Mouse (Mus musculus) ES-Bruce4 (cell line): Measurements from ENCODE around the gene Dhx9. TPM values are rescaled to one million over a fixed set of nuclear protein-coding genes. Genes with fewer than 3 reads are reported as not detected.
"Not testable (repeated sequence)": the region's sequence is repeated elsewhere in the genome, so short reads cannot be mapped to it uniquely, and the experiment has no call there.

ENCODE experiments used
- H3K27ac ChIP-seq: 2 replicates; pipeline ENCODE4 v1.5.1; 2012; ENCODE audit warnings: low read length, inconsistent platforms; ENCODE audit not compliant: insufficient read depth
- H3K27me3 ChIP-seq: 2 replicates; pipeline ENCODE4 v1.6.1; 2012; ENCODE audit warnings: mild to moderate bottlenecking, low read length, inconsistent platforms; ENCODE audit not compliant: control insufficient read depth, poor library complexity, insufficient read depth, severe bottlenecking
- H3K36me3 ChIP-seq: 2 replicates; pipeline ENCODE4 v1.6.1; 2012; ENCODE audit warnings: inconsistent platforms, mild to moderate bottlenecking, low read length, moderate library complexity; ENCODE audit not compliant: control insufficient read depth, poor library complexity, insufficient read depth, severe bottlenecking
- H3K4me1 ChIP-seq: one replicate; pipeline ENCODE4 v1.8.1; 2011; ENCODE audit warnings: low read length; ENCODE audit not compliant: control insufficient read depth, insufficient read depth
- H3K4me3 ChIP-seq: 2 replicates; pipeline ENCODE4 v1.5.1; 2011; ENCODE audit warnings: low read depth, mild to moderate bottlenecking, low read length
- H3K9ac ChIP-seq: 2 replicates; pipeline ENCODE4 v1.6.1; 2012; ENCODE audit warnings: low read depth, mild to moderate bottlenecking, inconsistent platforms; ENCODE audit not compliant: poor library complexity, severe bottlenecking
- H3K9me3 ChIP-seq: replicated peaks from 2 replicates; pipeline ENCODE4 v1.6.1; 2012; ENCODE audit warnings: mild to moderate bottlenecking, low read length, inconsistent platforms; ENCODE audit not compliant: control insufficient read depth, poor library complexity, insufficient read depth, severe bottlenecking
- CTCF ChIP-seq: IDR thresholded peaks from one replicate; pipeline ENCODE4 v1.8.1; 2011; ENCODE audit warnings: low read depth, low read length
- EP300 ChIP-seq: IDR thresholded peaks from 2 replicates; pipeline ENCODE4 v1.6.1; 2011; ENCODE audit warnings: low read depth, low read length; ENCODE audit not compliant: insufficient read depth
- POLR2A ChIP-seq: IDR thresholded peaks from one replicate; pipeline ENCODE4 v1.8.1; 2011; ENCODE audit warnings: low read length; ENCODE audit not compliant: insufficient read depth
- polyA plus RNA-seq: library from polyadenylated mRNA; stranded (reverse); fragments of >200 nt; gene quantifications from 2 replicates; pipeline ENCODE4 v1.2.4, GENCODE M21; 2011; ENCODE audit warnings: low read depth; ENCODE audit not compliant: missing spikeins, insufficient read depth, insufficient read length

The Dhx9 gene
- polyA plus RNA-seq, 1 experiment: 282 TPM

- TF ChIP-seq EP300: no peak
- TF ChIP-seq POLR2A: no peak
- no peak for TF ChIP-seq CTCF
- Histone ChIP-seq H3K27ac (no peak overlapping the region; the same call in 1 of the 2 replicates), H3K4me1 (peaks cover 2% of the 10 kb centered on the region), H3K9me3 (no peaks in the 10 kb centered on the region), H3K36me3 (peaks cover 5% of the 10 kb centered on the region), H3K4me3 (no peak overlapping the region), H3K9ac (0 out of 2 replicates have a peak overlapping the region, but pooled peaks have one; percentile 7), H3K27me3 (no peaks in the 10 kb centered on the region)
Measured at GRCm38 (mm10) chr1:153489963-153490362, 2.5 kb upstream of the Dhx9 start.

GRCm38 (mm10) chr1:153489540-153489939, 2.1 kb upstream of the Dhx9 start:
- Histone ChIP-seq H3K9ac (0 out of 2 replicates have a peak overlapping the region, but pooled peaks have one; percentile 7), H3K36me3 (peaks cover 10% of the 10 kb centered on the region), H3K9me3 (no peaks in the 10 kb centered on the region), H3K27me3 (no peaks in the 10 kb centered on the region), H3K4me3 (no peak overlapping the region), H3K4me1 (peaks cover 2% of the 10 kb centered on the region), H3K27ac (no peak overlapping the region)
- TF ChIP-seq POLR2A (no peak), EP300 (no peak), CTCF (no peak)

GRCm38 (mm10) chr1:153489132-153489531, 1.7 kb upstream of the Dhx9 start:
- Histone ChIP-seq H3K27me3 (no peaks in the 10 kb centered on the region), H3K27ac (peak overlapping the region; percentile 54; the same call in 1 of the 2 replicates), H3K36me3 (peaks cover 13% of the 10 kb centered on the region), H3K4me1 (peaks cover 2% of the 10 kb centered on the region), H3K9me3 (no peaks in the 10 kb centered on the region), H3K4me3 (no peak overlapping the region), H3K9ac (0 out of 2 replicates have a peak overlapping the region, but pooled peaks have one; percentile 95)
- TF ChIP-seq POLR2A (no peak), CTCF (peak; percentile 66), EP300 (no peak)

GRCm38 (mm10) chr1:153486767-153487499, 527 bp downstream of the Dhx9 start:
- H3K4me1 ChIP-seq: peaks cover 2% of the 10 kb centered on the region
- TF ChIP-seq CTCF (no peak), EP300 (no peak), POLR2A (no peak)
- peak overlapping the region; percentile 95 for H3K9ac ChIP-seq
- H3K27me3 ChIP-seq: no peaks in the 10 kb centered on the region
- peak overlapping the region; percentile 49 for H3K27ac ChIP-seq
- no peaks in the 10 kb centered on the region for H3K9me3 ChIP-seq
- H3K4me3 ChIP-seq: peak overlapping the region; percentile 97
- H3K36me3 ChIP-seq: peaks cover 31% of the 10 kb centered on the region

- H3K27ac ChIP-seq, H3K9me3 ChIP-seq, H3K27me3 ChIP-seq, H3K4me1 ChIP-seq: not testable (repeated sequence)
- Histone ChIP-seq H3K36me3 (peaks cover 39% of the 10 kb centered on the region), H3K9ac (peak overlapping the region; percentile 95), H3K4me3 (peak overlapping the region; percentile 97)
Measured at GRCm38 (mm10) chr1:153486120-153486519, 1.3 kb downstream of the Dhx9 start.

- H3K36me3 ChIP-seq: peaks cover 46% of the 10 kb centered on the region
- no peak overlapping the region for H3K27ac ChIP-seq
- no peaks in the 10 kb centered on the region for H3K4me1 ChIP-seq
- H3K27me3 ChIP-seq: no peaks in the 10 kb centered on the region
- TF ChIP-seq EP300 (no peak), POLR2A (no peak), CTCF (no peak)
- no peaks in the 10 kb centered on the region for H3K9me3 ChIP-seq
- peak overlapping the region; percentile 53 for H3K9ac ChIP-seq
- peak overlapping the region; percentile 56 for H3K4me3 ChIP-seq
Measured at GRCm38 (mm10) chr1:153485201-153485796, 2.2 kb downstream of the Dhx9 start.
